Mouse (Mus musculus) midbrain, postnatal 0 days (tissue): ENCODE results near the gene Sgsm3. TPM values are rescaled to one million over a fixed set of nuclear protein-coding genes. Genes with fewer than 3 reads are reported as not detected.

Source experiments
- ATAC-seq: fragments of 200-750 bp; cut with Nextera tagmentation; 2 replicates; pipeline ENCODE4 v1.8.0; 2017; ENCODE audit warnings: moderate number of reproducible peaks, mild to moderate bottlenecking, moderate TSS enrichment, moderate library complexity; ENCODE audit not compliant: low FRiP score
- DNase-seq: peaks from one replicate; pipeline ENCODE4 v3.0.0-alpha.2; 2015; ENCODE audit warnings: low spot score
- H3K27ac ChIP-seq: fragments of 300-500 bp; sonication (generic); 2 replicates; pipeline ENCODE4 v1.5.1; 2014; ENCODE audit warnings: low read depth, mild to moderate bottlenecking, low read length, mixed read lengths
- H3K27me3 ChIP-seq: fragments of 300-500 bp; sonication (generic); 2 replicates; pipeline ENCODE4 v1.6.1; 2014; ENCODE audit warnings: low read length, control low read depth, mixed read lengths; ENCODE audit not compliant: insufficient read depth
- H3K36me3 ChIP-seq: fragments of 300-500 bp; sonication (generic); 2 replicates; pipeline ENCODE4 v1.6.1; 2014; ENCODE audit warnings: low read length, control low read depth, mixed read lengths; ENCODE audit not compliant: insufficient read depth
- H3K4me1 ChIP-seq: fragments of 300-500 bp; sonication (generic); 2 replicates; pipeline ENCODE4 v1.6.1; 2014; ENCODE audit warnings: mild to moderate bottlenecking, control low read depth, antibody characterized with exemption, low read length, mixed read lengths; ENCODE audit not compliant: insufficient read depth
- H3K4me2 ChIP-seq: fragments of 300-500 bp; sonication (generic); 2 replicates; pipeline ENCODE4 v1.6.1; 2014; ENCODE audit warnings: low read depth, mild to moderate bottlenecking, low read length, mixed read lengths; ENCODE audit not compliant: poor library complexity, severe bottlenecking
- H3K4me3 ChIP-seq: fragments of 300-500 bp; sonication (generic); 2 replicates; pipeline ENCODE4 v1.5.1; 2014; ENCODE audit warnings: low read depth, mild to moderate bottlenecking, low read length, moderate library complexity
- H3K9ac ChIP-seq: fragments of 300-500 bp; sonication (generic); replicated peaks from 2 replicates; pipeline ENCODE4 v1.6.1; 2014; ENCODE audit warnings: mild to moderate bottlenecking, low read length, moderate library complexity, mixed read lengths; ENCODE audit not compliant: poor library complexity, severe bottlenecking
- H3K9me3 ChIP-seq: fragments of 300-500 bp; sonication (generic); 2 replicates; pipeline ENCODE4 v1.6.1; 2016; ENCODE audit warnings: low read length, control low read depth
- CTCF ChIP-seq: IDR thresholded peaks from 2 replicates; pipeline ENCODE4 v1.5.1; 2016; ENCODE audit warnings: antibody characterized with exemption, mild to moderate bottlenecking
- WGBS: fragments of 180-500 bp; shearing (Covaris S2); extraction: QIAGEN DNeasy Blood & Tissue Kit; methylation state at CpG from one replicate; pipeline ENCODE4 v1.1.7; 2014; 5-methylcytosine and 5-hydroxymethylcytosine counted together
- polyA plus RNA-seq: library from polyadenylated mRNA; unstranded; fragments of >200 nt; fragmentation: Nextera tagmentation; extraction: Ambion mirVana; gene quantifications from 2 replicates; pipeline ENCODE4 v1.2.1, GENCODE M21; 2015
- total RNA-seq: library from RNA; depleted of rRNA; stranded (reverse); fragments of >200 nt; gene quantifications from 2 replicates; pipeline ENCODE4 v1.2.3, GENCODE M21; 2014

Gene Sgsm3
- total and polyA plus RNA-seq, 2 experiments from 2014 or later = 68.4 to 83.9 TPM

DNA sequence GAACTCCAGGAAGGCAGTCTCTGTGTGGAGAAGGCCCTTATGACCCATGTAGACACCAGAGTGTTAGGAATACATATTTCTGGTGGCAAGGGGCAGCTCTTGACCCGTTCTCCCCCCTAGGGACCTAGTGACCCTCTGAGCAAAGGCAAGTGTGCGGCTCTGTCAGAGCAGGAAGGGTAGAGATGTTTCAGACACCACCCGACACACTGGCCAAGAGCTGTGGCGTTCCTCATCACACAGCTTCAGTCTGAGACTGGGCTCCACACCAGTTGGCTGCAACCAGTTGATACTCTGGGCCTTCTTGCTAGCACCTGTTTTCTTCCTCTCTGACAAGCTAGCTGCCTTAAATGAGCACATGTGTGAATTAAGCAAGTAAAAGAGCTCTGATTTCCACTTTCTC lies 54.0 kb downstream of the Sgsm3 start:
- Histone ChIP-seq H3K9me3 (no peaks in the 10 kb centered on the region), H3K27ac (no peak overlapping the region), H3K4me3 (no peak overlapping the region), H3K36me3 (no peaks in the 10 kb centered on the region), H3K9ac (no peak overlapping the region), H3K27me3 (no peaks in the 10 kb centered on the region), H3K4me2 (no peak overlapping the region), H3K4me1 (no peaks in the 10 kb centered on the region)
- TF ChIP-seq CTCF = no peak
- DNase-seq (no peak), ATAC-seq (no peak)
- WGBS = 80% methylated on average over 4 of the region's 4 CpGs

DNA sequence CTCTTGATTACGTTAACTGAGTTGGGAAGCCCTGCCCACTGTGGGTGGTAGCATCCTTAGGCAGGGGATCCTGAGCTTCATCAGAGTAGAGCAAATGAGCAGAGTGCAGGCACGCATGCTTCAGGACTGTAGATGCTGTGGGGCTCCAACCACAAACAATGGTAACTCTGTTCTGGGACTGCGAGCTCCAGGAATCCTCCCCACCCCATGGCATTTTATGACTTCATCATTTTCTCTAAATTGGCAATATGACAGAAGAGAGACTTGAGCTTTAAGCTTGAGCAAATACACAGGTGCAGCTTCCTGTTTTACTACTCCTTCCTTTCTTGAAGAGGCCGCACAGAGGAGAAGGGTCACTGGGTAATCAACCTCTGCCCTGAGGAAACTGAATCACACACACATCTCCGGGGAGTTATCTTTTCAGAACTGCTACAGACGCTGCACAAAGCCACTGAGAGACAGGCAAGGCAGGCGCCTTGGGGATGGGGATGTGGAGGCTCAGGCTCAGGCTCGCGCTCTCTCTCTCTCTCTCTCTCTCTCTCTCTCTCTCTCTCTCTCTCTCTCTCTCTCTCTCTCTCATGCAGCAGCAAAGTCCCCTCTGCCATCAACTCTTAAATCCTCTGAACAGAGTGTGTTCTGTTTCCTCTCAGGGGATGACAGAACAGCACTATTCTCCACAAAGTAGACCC lies 55.5 kb downstream of the Sgsm3 start:
- ATAC-seq = no peak
- Histone ChIP-seq H3K36me3 (no peaks in the 10 kb centered on the region), H3K4me3 (no peak overlapping the region), H3K27ac (no peak overlapping the region), H3K27me3 (no peaks in the 10 kb centered on the region), H3K4me2 (no peak overlapping the region), H3K9me3 (no peaks in the 10 kb centered on the region), H3K4me1 (no peaks in the 10 kb centered on the region), H3K9ac (no peak overlapping the region)
- WGBS = 48% methylated on average over 9 of the region's 9 CpGs
- TF ChIP-seq CTCF = no peak
- no peak for DNase-seq

DNA sequence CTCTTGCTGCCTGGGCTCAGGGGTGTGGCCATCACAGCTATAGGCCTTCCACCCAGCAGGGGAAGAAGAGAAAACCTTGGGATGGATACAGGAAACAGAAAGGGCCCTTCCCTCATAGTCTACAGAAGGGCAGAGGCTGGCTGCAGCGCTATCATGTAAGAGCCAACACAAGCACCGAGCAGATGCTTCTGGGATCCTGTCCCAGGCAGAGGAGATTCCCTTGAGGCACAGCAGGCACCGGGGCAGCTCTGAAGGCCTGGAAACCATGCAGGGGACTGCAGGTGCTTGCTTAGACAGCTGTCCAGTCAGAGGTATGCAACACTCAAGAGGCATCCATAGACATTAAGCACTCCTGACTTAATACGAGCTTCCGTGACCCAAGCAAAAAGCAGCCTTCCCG lies 56.6 kb downstream of the Sgsm3 start:
- H3K4me1 ChIP-seq = no peaks in the 10 kb centered on the region
- DNase-seq (no peak), ATAC-seq (no peak)
- peak overlapping the region; percentile 12; the same call in 1 of the 2 replicates for H3K27ac ChIP-seq
- H3K27me3 ChIP-seq = no peaks in the 10 kb centered on the region
- H3K4me2 ChIP-seq = no peak overlapping the region
- H3K9ac ChIP-seq = no peak overlapping the region
- H3K4me3 ChIP-seq = no peak overlapping the region
- TF ChIP-seq CTCF = no peak
- no peaks in the 10 kb centered on the region for H3K9me3 ChIP-seq
- 81% methylated on average over 6 of the region's 6 CpGs for WGBS
- no peaks in the 10 kb centered on the region for H3K36me3 ChIP-seq

DNA sequence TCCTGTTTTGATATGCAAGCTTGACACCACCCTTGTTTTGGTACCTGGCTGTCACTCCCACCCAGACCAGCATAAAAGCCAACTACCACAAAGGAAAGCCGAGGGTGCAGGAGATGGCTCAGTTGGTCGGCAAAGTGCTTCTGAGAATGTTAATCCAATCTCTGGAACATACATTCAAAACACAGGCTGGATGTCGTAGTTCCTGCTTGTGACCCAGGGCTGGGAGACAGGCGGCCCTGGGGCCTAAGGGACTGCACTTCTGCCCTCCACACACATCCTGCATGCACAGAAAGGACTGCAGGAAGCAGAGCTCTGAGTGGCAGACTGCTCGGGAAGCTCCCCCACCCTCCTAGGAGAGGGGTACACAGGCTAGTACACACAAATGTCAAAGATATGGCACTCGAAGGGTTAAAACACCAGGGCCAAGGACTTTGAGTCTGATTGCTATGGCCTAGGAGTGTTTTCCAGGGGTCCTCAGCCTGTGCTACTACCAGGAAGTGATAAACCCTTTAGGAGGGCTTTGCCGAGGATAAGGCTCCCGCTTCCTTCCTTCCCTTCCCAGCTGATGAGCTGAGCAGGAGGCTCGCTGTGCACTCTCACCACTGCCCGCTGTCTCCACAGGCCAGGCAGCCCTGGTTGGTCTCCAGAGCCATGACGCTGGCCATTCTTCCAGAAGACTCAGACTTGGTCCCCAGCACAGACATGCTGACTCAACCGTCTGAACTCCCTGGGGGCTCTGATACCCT lies 58.0 kb downstream of the Sgsm3 start:
- Histone ChIP-seq H3K9me3 (no peaks in the 10 kb centered on the region), H3K27ac (no peak overlapping the region), H3K4me3 (no peak overlapping the region), H3K9ac (no peak overlapping the region), H3K4me2 (no peak overlapping the region), H3K4me1 (no peaks in the 10 kb centered on the region), H3K27me3 (no peaks in the 10 kb centered on the region), H3K36me3 (no peaks in the 10 kb centered on the region)
- DNase-seq (no peak), ATAC-seq (no peak)
- 72% methylated on average over 12 of the region's 12 CpGs for WGBS
- TF ChIP-seq CTCF = no peak

DNA sequence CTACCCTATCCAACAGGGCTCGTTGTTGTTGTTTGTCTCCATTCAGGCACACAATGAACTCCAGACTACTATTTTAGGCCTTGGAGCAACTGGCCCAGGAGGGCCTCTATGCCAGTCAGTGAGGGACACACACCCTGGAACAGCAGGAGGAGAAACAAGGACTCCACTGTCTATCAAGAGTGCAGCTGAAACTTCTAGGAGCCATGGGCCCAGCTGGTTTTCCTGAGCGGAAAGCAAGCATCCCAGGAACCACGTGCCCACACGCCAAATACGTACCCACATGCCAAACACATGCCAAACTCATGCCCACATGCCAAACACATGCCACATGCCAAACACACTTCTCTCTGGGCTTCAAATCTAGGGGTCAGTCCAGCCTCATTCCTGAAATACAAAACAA lies 60.9 kb downstream of the Sgsm3 start:
- ATAC-seq = no peak
- 93% methylated on average over 5 of the region's 5 CpGs for WGBS
- H3K9me3 ChIP-seq = no peaks in the 10 kb centered on the region

DNA sequence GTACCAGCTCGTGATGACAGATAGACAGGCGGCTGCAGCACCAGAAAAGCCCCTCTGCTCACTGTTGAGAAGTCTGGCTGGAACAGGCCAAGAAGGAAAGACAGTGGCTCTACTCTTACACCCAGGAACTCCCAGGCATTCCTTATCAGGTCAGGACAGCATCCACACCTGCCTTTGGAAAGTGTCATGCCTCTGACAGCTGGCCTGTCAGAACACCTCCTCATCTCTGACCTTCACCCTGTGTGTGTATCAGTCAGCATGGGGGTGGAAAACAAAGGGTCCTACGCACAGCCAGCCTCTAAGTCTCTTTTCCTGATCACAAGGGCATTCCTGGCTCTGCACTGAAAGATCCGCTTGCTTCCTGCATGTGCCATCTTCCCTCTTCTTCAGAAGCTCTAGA lies 64.2 kb downstream of the Sgsm3 start:
- no peaks in the 10 kb centered on the region for H3K4me1 ChIP-seq
- H3K9me3 ChIP-seq = no peaks in the 10 kb centered on the region
- H3K27me3 ChIP-seq = no peaks in the 10 kb centered on the region
- no peak overlapping the region for H3K9ac ChIP-seq
- no peak overlapping the region for H3K27ac ChIP-seq
- no peaks in the 10 kb centered on the region for H3K36me3 ChIP-seq
- 62% methylated on average over 4 of the region's 4 CpGs for WGBS
- H3K4me3 ChIP-seq = no peak overlapping the region
- no peak for ATAC-seq
- no peak for DNase-seq
- H3K4me2 ChIP-seq = no peak overlapping the region
- no peak for TF ChIP-seq CTCF

More for the DNA sequence above, 60.9 kb downstream of the Sgsm3 start:
- H3K27ac ChIP-seq = no peak overlapping the region
- no peaks in the 10 kb centered on the region for H3K27me3 ChIP-seq
- H3K4me3 ChIP-seq = no peak overlapping the region
- no peaks in the 10 kb centered on the region for H3K4me1 ChIP-seq
- DNase-seq = no peak
- H3K36me3 ChIP-seq = no peaks in the 10 kb centered on the region
- H3K9ac ChIP-seq = no peak overlapping the region
- TF ChIP-seq CTCF = no peak
- H3K4me2 ChIP-seq = no peak overlapping the region
